Mouse (Mus musculus) stomach, embryonic 16.5 days (tissue): ENCODE measurements at regions not wholly inside any gene's neighbourhood (a gene's known extent, or its start where the extent isn't known, plus 50 kb on each side); places are given as distances from the start of the nearest gene placed in this dataset.

Source experiments
- ATAC-seq: fragments of 200-750 bp; cut with Nextera tagmentation; 2 replicates; pipeline ENCODE4 v1.8.0; 2017; ENCODE audit warnings: moderate number of reproducible peaks, moderate TSS enrichment; ENCODE audit not compliant: insufficient read depth, low FRiP score
- H3K27ac ChIP-seq: fragments of 300-500 bp; sonication (generic); 2 replicates; pipeline ENCODE4 v1.5.1; 2014; ENCODE audit warnings: low read length
- H3K27me3 ChIP-seq: fragments of 300-500 bp; sonication (generic); 2 replicates; pipeline ENCODE4 v1.6.1; 2014; ENCODE audit warnings: low read length, control low read depth, mixed read lengths; ENCODE audit not compliant: control insufficient read depth, insufficient read depth
- H3K36me3 ChIP-seq: fragments of 300-500 bp; sonication (generic); 2 replicates; pipeline ENCODE4 v1.6.1; 2014; ENCODE audit warnings: low read length; ENCODE audit not compliant: control insufficient read depth, insufficient read depth
- H3K4me1 ChIP-seq: fragments of 300-500 bp; sonication (generic); 2 replicates; pipeline ENCODE4 v1.6.1; 2014; ENCODE audit warnings: low read length, control low read depth, mixed read lengths; ENCODE audit not compliant: control insufficient read depth, insufficient read depth
- H3K4me2 ChIP-seq: fragments of 300-500 bp; sonication (generic); 2 replicates; pipeline ENCODE4 v1.6.1; 2014; ENCODE audit warnings: low read depth, low read length, mixed read lengths
- H3K4me3 ChIP-seq: fragments of 300-500 bp; sonication (generic); replicated peaks from 2 replicates; pipeline ENCODE4 v1.5.1; 2014; ENCODE audit warnings: mild to moderate bottlenecking, low read length
- H3K9ac ChIP-seq: fragments of 300-500 bp; sonication (generic); 2 replicates; pipeline ENCODE4 v1.6.1; 2014; ENCODE audit warnings: low read length
- H3K9me3 ChIP-seq: fragments of 300-500 bp; sonication (generic); replicated peaks from 2 replicates; pipeline ENCODE4 v1.6.1; 2016; ENCODE audit warnings: low read length, control low read depth; ENCODE audit not compliant: control insufficient read depth
- WGBS: fragments of 180-500 bp; shearing (Covaris S2); extraction: QIAGEN DNeasy Blood & Tissue Kit; methylation state at CpG from one replicate; pipeline ENCODE4 v1.1.7; 2014; 5-methylcytosine and 5-hydroxymethylcytosine counted together

DNA sequence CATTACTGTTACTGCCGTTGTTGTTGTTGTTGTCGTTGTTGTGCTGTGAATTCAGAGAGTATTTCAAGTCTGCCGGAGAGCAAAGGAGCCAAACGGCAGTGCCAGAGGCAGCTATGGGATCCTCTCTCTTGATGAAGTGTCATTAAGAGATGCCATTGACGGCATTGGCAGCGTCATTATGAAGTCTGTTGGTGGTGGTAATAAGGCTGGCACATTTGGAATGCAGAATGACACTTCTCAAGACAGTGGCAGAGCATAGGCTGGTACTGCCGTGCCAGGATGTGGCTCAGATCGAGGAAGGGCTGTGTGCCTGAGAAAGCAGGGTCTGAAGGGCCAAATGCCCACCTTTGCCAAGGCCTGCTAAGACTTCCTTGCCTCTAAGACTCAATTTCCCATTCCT, 494.3 kb downstream of the Vrk1 start:
- Histone ChIP-seq H3K9me3 (no peaks in the 10 kb centered on the region), H3K27ac (no peak overlapping the region), H3K27me3 (no peaks in the 10 kb centered on the region), H3K4me2 (no peak overlapping the region), H3K4me1 (no peaks in the 10 kb centered on the region), H3K9ac (no peak overlapping the region), H3K36me3 (no peaks in the 10 kb centered on the region), H3K4me3 (no peak overlapping the region)
- WGBS: 91% methylated on average over 8 of the region's 8 CpGs
- no peak for ATAC-seq

DNA sequence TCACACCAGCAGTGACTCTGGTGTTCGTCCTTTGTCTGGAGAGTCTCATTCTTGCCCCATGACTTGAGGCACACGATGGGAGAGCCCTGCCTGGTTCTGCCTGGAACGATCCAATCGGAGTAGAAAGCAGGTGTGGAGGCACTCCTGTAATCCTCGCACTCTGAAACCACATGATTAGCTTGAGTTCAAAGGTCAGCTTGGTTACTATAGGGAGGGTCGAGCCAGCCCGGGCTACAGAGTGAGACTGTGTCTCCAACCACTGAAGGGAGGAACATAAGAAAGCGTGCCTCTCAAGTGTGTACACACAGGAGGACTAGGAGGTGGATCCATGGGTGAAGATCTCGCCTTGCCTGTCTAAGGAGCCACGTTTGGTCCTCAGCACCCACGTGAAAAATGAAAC, 504.0 kb downstream of the Vrk1 start:
- no peak overlapping the region for H3K4me2 ChIP-seq
- no peak for ATAC-seq
- no peak overlapping the region for H3K27ac ChIP-seq
- no peaks in the 10 kb centered on the region for H3K4me1 ChIP-seq
- WGBS: 60% methylated on average over 11 of the region's 11 CpGs
- H3K36me3 ChIP-seq: no peaks in the 10 kb centered on the region
- no peaks in the 10 kb centered on the region for H3K9me3 ChIP-seq
- no peak overlapping the region for H3K4me3 ChIP-seq
- no peaks in the 10 kb centered on the region for H3K27me3 ChIP-seq
- no peak overlapping the region for H3K9ac ChIP-seq

DNA sequence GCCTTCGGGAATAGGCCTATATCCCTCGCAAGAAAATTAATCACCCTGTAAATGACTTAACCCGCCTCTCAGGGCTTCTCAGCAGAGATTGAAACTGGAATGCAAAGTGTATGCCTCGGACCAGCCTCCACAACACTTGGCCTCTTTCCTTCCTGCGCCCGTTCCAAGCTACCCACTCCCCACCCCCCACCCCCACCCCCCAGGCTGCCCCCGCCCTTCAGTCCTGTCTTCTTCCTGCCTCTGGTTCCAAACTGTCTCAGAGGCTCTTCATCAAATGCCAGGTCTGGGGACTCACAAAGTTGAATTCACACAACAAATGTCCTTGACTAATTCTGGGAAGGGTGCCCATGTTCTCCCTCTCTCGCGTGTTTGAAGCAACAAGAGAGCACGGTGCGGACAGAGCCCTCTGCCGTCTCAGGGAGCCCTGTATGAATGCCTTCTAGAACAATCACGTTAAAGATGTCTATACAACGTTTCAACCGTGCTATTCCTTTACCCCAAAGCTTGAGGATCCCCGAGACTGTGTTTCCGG, 505.3 kb downstream of the Vrk1 start:
- no peaks in the 10 kb centered on the region for H3K9me3 ChIP-seq
- H3K27me3 ChIP-seq: no peaks in the 10 kb centered on the region
- H3K36me3 ChIP-seq: no peaks in the 10 kb centered on the region
- no peak for ATAC-seq
- 48% methylated on average over 17 of the region's 17 CpGs for WGBS
- H3K4me2 ChIP-seq: no peak overlapping the region
- H3K4me1 ChIP-seq: no peaks in the 10 kb centered on the region
- no peak overlapping the region for H3K4me3 ChIP-seq
- H3K27ac ChIP-seq: no peak overlapping the region
- no peak overlapping the region for H3K9ac ChIP-seq

DNA sequence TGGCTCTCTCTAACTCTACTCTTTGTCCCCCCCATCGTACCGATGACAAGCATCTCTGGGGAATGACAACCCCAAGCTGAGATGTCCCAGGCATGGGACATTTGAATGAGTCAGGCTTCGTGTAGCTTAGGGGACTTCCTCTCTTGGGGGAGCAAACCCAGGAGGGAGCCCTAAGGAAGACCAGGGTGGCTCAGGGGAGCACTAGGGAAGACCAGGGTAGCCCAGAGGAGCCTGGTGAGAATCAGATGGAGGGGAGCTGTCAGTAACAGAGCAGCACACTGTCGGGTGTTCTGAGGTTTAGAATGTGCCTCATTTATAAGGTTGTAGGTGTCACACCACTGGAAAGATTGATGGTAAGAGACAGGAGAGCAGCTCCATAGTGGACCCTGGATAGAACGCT, 509.1 kb downstream of the Vrk1 start:
- H3K9ac ChIP-seq: no peak overlapping the region
- no peaks in the 10 kb centered on the region for H3K4me1 ChIP-seq
- H3K27ac ChIP-seq: no peak overlapping the region
- H3K27me3 ChIP-seq: no peaks in the 10 kb centered on the region
- H3K36me3 ChIP-seq: no peaks in the 10 kb centered on the region
- 72% methylated on average over 5 of the region's 5 CpGs for WGBS
- ATAC-seq: no peak
- H3K9me3 ChIP-seq: no peaks in the 10 kb centered on the region
- H3K4me2 ChIP-seq: no peak overlapping the region
- no peak overlapping the region for H3K4me3 ChIP-seq

DNA sequence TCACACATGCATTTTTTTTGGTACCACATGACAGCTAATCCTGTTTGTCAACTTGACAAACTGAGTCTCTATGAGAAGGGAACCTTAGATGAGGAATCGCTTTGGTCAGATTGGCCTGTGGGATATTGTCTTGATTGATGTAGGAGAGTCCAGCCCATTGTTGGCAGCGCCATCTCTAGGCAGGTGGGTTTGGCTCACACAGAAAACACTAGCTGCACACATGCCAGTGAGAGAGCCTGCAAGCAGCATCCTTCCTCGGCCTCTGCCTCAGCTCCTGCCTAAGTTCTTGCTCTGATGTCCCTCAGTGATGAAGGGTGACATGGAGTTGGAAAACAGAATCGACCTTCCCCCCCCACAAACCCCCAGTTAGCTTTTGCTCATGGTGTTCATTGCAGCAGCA, 514.4 kb downstream of the Vrk1 start:
- H3K9ac ChIP-seq: no peak overlapping the region
- WGBS: 71% methylated on average over 4 of the region's 4 CpGs
- no peaks in the 10 kb centered on the region for H3K36me3 ChIP-seq
- peaks cover 4% of the 10 kb centered on the region; the same call in 1 of the 2 replicates for H3K27me3 ChIP-seq
- H3K4me1 ChIP-seq: no peaks in the 10 kb centered on the region
- no peaks in the 10 kb centered on the region for H3K9me3 ChIP-seq
- no peak for ATAC-seq
- H3K4me2 ChIP-seq: no peak overlapping the region
- no peak overlapping the region for H3K4me3 ChIP-seq
- no peak overlapping the region for H3K27ac ChIP-seq

DNA sequence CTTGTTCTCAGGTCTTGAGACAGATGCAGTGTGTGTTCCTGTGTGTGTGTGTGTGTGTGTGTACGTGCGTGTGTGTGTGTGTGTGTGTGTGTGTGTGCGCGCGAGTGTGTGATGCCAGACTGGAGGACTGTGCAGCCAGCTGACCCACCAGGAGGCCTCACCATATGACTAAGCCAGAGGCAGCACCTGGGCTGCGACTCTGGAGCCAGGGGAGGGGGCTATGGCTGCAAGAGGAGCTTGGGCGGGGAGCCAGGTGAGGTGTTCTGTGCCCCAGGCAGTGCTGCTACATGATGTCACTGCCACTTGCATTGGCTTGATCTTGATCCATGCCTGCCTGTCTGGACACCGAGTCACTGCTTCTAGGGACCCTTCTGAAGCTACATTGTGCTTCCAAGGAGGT, 517.1 kb downstream of the Vrk1 start:
- Histone ChIP-seq H3K27ac (no peak overlapping the region), H3K4me1 (no peaks in the 10 kb centered on the region), H3K27me3 (peaks cover 4% of the 10 kb centered on the region; the same call in 1 of the 2 replicates), H3K4me2 (no peak overlapping the region), H3K36me3 (no peaks in the 10 kb centered on the region), H3K9ac (no peak overlapping the region), H3K4me3 (no peak overlapping the region), H3K9me3 (no peaks in the 10 kb centered on the region)
- 66% methylated on average over 8 of the region's 8 CpGs for WGBS
- no peak for ATAC-seq

DNA sequence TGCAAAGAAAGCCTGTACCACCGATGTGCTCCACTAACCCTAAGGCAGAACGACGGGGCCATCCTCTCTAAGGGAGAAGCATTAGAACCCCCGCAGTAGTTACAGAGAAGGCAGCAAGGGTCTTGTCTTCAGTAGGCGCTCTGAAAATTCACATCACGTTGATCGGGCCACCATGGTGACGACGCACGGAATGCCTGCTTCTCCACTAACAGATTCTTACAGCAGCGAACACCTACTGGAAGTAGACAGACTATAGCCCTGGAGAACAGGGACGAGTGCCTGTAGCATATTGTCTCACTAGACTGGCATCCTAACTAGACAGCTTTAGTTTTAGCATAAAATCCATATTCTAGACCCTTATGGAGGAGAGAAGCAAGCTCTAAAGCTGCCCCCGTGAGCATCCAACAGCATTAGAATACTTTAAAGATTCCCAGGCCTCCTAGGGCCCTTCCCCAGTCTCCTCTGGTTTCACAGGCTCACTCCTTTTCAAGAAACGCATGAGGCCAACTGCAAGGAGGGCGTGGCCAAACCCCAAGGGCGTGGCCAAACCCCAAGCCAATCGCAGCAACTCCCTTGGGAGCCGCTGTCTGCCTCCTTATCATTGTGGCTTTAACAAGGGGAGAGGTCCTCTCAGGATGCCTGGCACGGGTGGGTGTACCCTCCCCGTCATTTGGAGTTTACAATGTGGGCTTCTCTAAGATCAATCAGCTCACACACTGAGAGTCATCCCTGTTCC, 517.8 kb downstream of the Vrk1 start:
- Histone ChIP-seq H3K4me3 (no peak overlapping the region), H3K9me3 (no peaks in the 10 kb centered on the region), H3K27ac (no peak overlapping the region), H3K4me1 (no peaks in the 10 kb centered on the region), H3K4me2 (no peak overlapping the region), H3K27me3 (peaks cover 4% of the 10 kb centered on the region; the same call in 1 of the 2 replicates), H3K36me3 (no peaks in the 10 kb centered on the region), H3K9ac (no peak overlapping the region)
- WGBS: 11% methylated on average over 20 of the region's 20 CpGs
- ATAC-seq: no peak

DNA sequence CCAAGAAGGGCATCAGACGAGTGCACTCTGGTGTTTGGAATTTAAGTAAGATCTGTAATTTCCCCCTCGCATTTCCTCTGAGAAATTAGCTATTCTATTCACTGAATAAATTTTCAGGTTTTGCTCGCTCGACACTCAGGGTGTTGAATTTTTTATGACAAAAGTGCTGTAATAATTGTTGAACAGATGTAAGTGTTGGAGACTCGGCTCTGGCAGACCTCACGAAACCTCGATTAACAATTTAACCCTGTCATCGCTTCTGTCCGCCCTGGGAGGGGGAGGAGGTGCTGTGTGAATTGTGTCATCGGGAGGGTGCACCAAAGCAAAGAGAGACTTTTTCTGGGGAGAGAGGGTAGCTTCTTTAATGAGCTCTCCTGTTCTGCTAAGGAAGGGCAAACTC, 518.5 kb downstream of the Vrk1 start:
- no peak for ATAC-seq
- Histone ChIP-seq H3K9ac (no peak overlapping the region), H3K4me3 (no peak overlapping the region), H3K27me3 (peaks cover 4% of the 10 kb centered on the region; the same call in 1 of the 2 replicates), H3K27ac (no peak overlapping the region), H3K4me1 (no peaks in the 10 kb centered on the region), H3K9me3 (no peaks in the 10 kb centered on the region), H3K4me2 (no peak overlapping the region), H3K36me3 (no peaks in the 10 kb centered on the region)
- WGBS: 37% methylated on average over 10 of the region's 10 CpGs

DNA sequence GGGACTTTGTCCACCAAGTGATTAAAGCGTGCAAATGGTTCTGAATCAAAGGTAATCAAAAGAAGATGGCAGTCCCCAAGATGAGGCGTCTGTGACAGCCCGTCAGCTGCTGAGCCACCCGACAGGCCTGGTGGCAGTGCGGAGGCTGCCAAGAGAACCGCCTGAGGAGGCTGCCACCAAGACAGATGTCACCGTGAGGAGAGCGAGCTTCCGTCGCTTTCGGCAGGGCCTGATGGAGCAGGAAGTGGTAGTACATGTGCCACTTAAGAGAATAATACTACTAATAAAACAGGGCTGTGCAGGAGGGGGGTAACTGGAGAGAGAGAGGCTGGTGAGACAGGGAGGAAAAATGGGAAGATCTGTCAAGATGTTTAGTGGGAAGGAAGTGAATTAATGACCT, 519.1 kb downstream of the Vrk1 start:
- Histone ChIP-seq H3K4me3 (no peak overlapping the region), H3K9me3 (no peaks in the 10 kb centered on the region), H3K4me2 (no peak overlapping the region), H3K27ac (no peak overlapping the region), H3K36me3 (no peaks in the 10 kb centered on the region), H3K4me1 (no peaks in the 10 kb centered on the region), H3K27me3 (peaks cover 4% of the 10 kb centered on the region; the same call in 1 of the 2 replicates), H3K9ac (no peak overlapping the region)
- ATAC-seq: no peak
- WGBS: 29% methylated on average over 11 of the region's 11 CpGs
